Mouse (Mus musculus): ENCODE data around the gene March8. TPM values are rescaled to one million over a fixed set of nuclear protein-coding genes. Genes with fewer than 3 reads are reported as not detected.

The March8 gene
- polyA plus RNA-seq, 1 experiment: 5.5 TPM

GRCm38 (mm10) chr6:116422991-116423390 lies 85.2 kb downstream of the March8 start:
- Histone ChIP-seq H3K36me3 (ENCODE audit: control insufficient read depth) (no peaks in the 10 kb centered on the region), H3K4me3 (replicated peaks) (no peak overlapping the region), H3K9me3 (ENCODE audit: control insufficient read depth, low read length) (no peaks in the 10 kb centered on the region), H3K27me3 (ENCODE audit: control insufficient read depth) (no peaks in the 10 kb centered on the region), H3K4me1 (ENCODE audit: control insufficient read depth) (no peaks in the 10 kb centered on the region)
- no peak for TF ChIP-seq TAL1 (IDR thresholded peaks at IDR 0.05; ENCODE audit: low read length)
- TF ChIP-seq GATA1 (IDR thresholded peaks at IDR 0.05; ENCODE audit: low read length): no peak

GRCm38 (mm10) chr6:116423664-116424063 lies 85.8 kb downstream of the March8 start:
- TF ChIP-seq GATA1 (IDR thresholded peaks at IDR 0.05; ENCODE audit: low read length): no peak
- no peak for TF ChIP-seq TAL1 (IDR thresholded peaks at IDR 0.05; ENCODE audit: low read length)
- Histone ChIP-seq H3K27me3 (ENCODE audit: control insufficient read depth) (no peaks in the 10 kb centered on the region), H3K36me3 (ENCODE audit: control insufficient read depth) (no peaks in the 10 kb centered on the region), H3K9me3 (ENCODE audit: control insufficient read depth, low read length) (no peaks in the 10 kb centered on the region), H3K4me3 (replicated peaks) (no peak overlapping the region), H3K4me1 (ENCODE audit: control insufficient read depth) (no peaks in the 10 kb centered on the region)

- TF ChIP-seq GATA1 (IDR thresholded peaks at IDR 0.05; ENCODE audit: low read length): no peak
- no peaks in the 10 kb centered on the region for H3K36me3 ChIP-seq (ENCODE audit: control insufficient read depth)
- H3K27me3 ChIP-seq (ENCODE audit: control insufficient read depth): no peaks in the 10 kb centered on the region
- H3K4me1 ChIP-seq (ENCODE audit: control insufficient read depth): no peaks in the 10 kb centered on the region
- no peak overlapping the region for H3K4me3 ChIP-seq (replicated peaks)
- no peaks in the 10 kb centered on the region for H3K9me3 ChIP-seq (ENCODE audit: control insufficient read depth, low read length)
Measured at GRCm38 (mm10) chr6:116427552-116427951, 89.7 kb downstream of the March8 start.

GRCm38 (mm10) chr6:116428282-116428681 lies 90.5 kb downstream of the March8 start:
- Histone ChIP-seq H3K9me3 (ENCODE audit: control insufficient read depth, low read length) (no peaks in the 10 kb centered on the region), H3K27me3 (ENCODE audit: control insufficient read depth) (no peaks in the 10 kb centered on the region), H3K4me1 (ENCODE audit: control insufficient read depth) (no peaks in the 10 kb centered on the region), H3K4me3 (replicated peaks) (no peak overlapping the region), H3K36me3 (ENCODE audit: control insufficient read depth) (no peaks in the 10 kb centered on the region)
- TF ChIP-seq GATA1 (IDR thresholded peaks at IDR 0.05; ENCODE audit: low read length) (no peak), TAL1 (IDR thresholded peaks at IDR 0.05; ENCODE audit: low read length) (no peak)

- TF ChIP-seq GATA1 (IDR thresholded peaks at IDR 0.05; ENCODE audit: low read length) (no peak), TAL1 (IDR thresholded peaks at IDR 0.05; ENCODE audit: low read length) (no peak)
- no peaks in the 10 kb centered on the region for H3K36me3 ChIP-seq (ENCODE audit: control insufficient read depth)
Measured at GRCm38 (mm10) chr6:116438864-116439263, 101.0 kb downstream of the March8 start.

GRCm38 (mm10) chr6:116439531-116439930 lies 101.7 kb downstream of the March8 start:
- H3K4me3 ChIP-seq (replicated peaks): no peak overlapping the region
- no peaks in the 10 kb centered on the region; the same call in 1 of the 2 replicates for H3K4me1 ChIP-seq (ENCODE audit: control insufficient read depth)
- no peak for TF ChIP-seq TAL1 (IDR thresholded peaks at IDR 0.05; ENCODE audit: low read length)
- no peak for TF ChIP-seq GATA1 (IDR thresholded peaks at IDR 0.05; ENCODE audit: low read length)
- H3K27me3 ChIP-seq (ENCODE audit: control insufficient read depth): no peaks in the 10 kb centered on the region
- no peaks in the 10 kb centered on the region for H3K36me3 ChIP-seq (ENCODE audit: control insufficient read depth)
- no peaks in the 10 kb centered on the region for H3K9me3 ChIP-seq (ENCODE audit: control insufficient read depth, low read length)

More at GRCm38 (mm10) chr6:116438864-116439263, 101.0 kb downstream of the March8 start:
- no peaks in the 10 kb centered on the region for H3K27me3 ChIP-seq (ENCODE audit: control insufficient read depth)
- no peaks in the 10 kb centered on the region for H3K9me3 ChIP-seq (ENCODE audit: control insufficient read depth, low read length)
- H3K4me1 ChIP-seq (ENCODE audit: control insufficient read depth): no peaks in the 10 kb centered on the region; the same call in 1 of the 2 replicates
- no peak overlapping the region for H3K4me3 ChIP-seq (replicated peaks)

- Histone ChIP-seq H3K27me3 (ENCODE audit: control insufficient read depth) (no peaks in the 10 kb centered on the region), H3K36me3 (ENCODE audit: control insufficient read depth) (no peaks in the 10 kb centered on the region), H3K9me3 (ENCODE audit: control insufficient read depth, low read length) (no peaks in the 10 kb centered on the region), H3K4me3 (replicated peaks) (no peak overlapping the region), H3K4me1 (ENCODE audit: control insufficient read depth) (no peaks in the 10 kb centered on the region; the same call in 1 of the 2 replicates)
- TF ChIP-seq TAL1 (IDR thresholded peaks at IDR 0.05; ENCODE audit: low read length) (no peak), GATA1 (IDR thresholded peaks at IDR 0.05; ENCODE audit: low read length) (no peak)
Measured at GRCm38 (mm10) chr6:116440447-116440846, 102.6 kb downstream of the March8 start.

- no peak for TF ChIP-seq TAL1 (IDR thresholded peaks at IDR 0.05; ENCODE audit: low read length)
- TF ChIP-seq GATA1 (IDR thresholded peaks at IDR 0.05; ENCODE audit: low read length): no peak
- H3K27me3 ChIP-seq (ENCODE audit: control insufficient read depth): no peaks in the 10 kb centered on the region
- no peaks in the 10 kb centered on the region; the same call in 1 of the 2 replicates for H3K4me1 ChIP-seq (ENCODE audit: control insufficient read depth)
- H3K36me3 ChIP-seq (ENCODE audit: control insufficient read depth): no peaks in the 10 kb centered on the region
- H3K4me3 ChIP-seq (replicated peaks): no peak overlapping the region
- H3K9me3 ChIP-seq (ENCODE audit: control insufficient read depth, low read length): no peaks in the 10 kb centered on the region
Measured at GRCm38 (mm10) chr6:116440849-116441248, 103.0 kb downstream of the March8 start.

GRCm38 (mm10) chr6:116455781-116456180 lies 118.0 kb downstream of the March8 start:
- TF ChIP-seq GATA1 (IDR thresholded peaks at IDR 0.05; ENCODE audit: low read length) (no peak), TAL1 (IDR thresholded peaks at IDR 0.05; ENCODE audit: low read length) (no peak)
- Histone ChIP-seq H3K27me3 (ENCODE audit: control insufficient read depth) (peaks cover 16% of the 10 kb centered on the region), H3K9me3 (ENCODE audit: control insufficient read depth, low read length) (no peaks in the 10 kb centered on the region), H3K4me1 (ENCODE audit: control insufficient read depth) (peaks cover 9% of the 10 kb centered on the region), H3K4me3 (replicated peaks) (no peak overlapping the region), H3K36me3 (ENCODE audit: control insufficient read depth) (no peaks in the 10 kb centered on the region)

GRCm38 (mm10) chr6:116456482-116456881 lies 118.7 kb downstream of the March8 start:
- no peaks in the 10 kb centered on the region for H3K9me3 ChIP-seq (ENCODE audit: control insufficient read depth, low read length)
- H3K4me3 ChIP-seq (replicated peaks): no peak overlapping the region
- H3K36me3 ChIP-seq (ENCODE audit: control insufficient read depth): no peaks in the 10 kb centered on the region
- H3K27me3 ChIP-seq (ENCODE audit: control insufficient read depth): peaks cover 23% of the 10 kb centered on the region
- peaks cover 11% of the 10 kb centered on the region for H3K4me1 ChIP-seq (ENCODE audit: control insufficient read depth)
- TF ChIP-seq TAL1 (IDR thresholded peaks at IDR 0.05; ENCODE audit: low read length) (no peak), GATA1 (IDR thresholded peaks at IDR 0.05; ENCODE audit: low read length) (no peak)
